8 mouse cellular contexts compared by ENCODE assay signal in the genomic region with DNA sequence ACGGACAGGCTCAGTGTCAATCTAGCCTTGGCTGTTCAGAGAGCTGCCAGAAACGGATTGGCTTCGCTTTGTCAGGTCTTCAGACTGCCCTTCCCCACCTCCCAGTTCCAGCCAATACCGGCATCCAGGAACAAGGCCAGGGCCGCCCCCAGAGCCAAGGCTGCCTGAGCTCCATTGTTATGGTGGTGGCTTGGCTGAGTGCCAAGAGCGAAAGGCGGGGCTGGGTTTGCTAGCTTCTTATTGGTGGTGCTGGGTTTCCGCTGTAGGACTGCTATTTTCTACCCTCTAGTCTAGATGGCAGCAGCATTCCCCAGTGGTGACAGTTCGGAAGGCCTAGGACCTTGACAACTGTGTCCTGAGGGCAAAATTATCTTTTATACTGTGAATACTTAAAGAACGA. TPM values are rescaled to one million over a fixed set of nuclear protein-coding genes. Genes with fewer than 3 reads are reported as not detected.
DNase-seq lines count a peak whose midpoint lies in the region; ATAC-seq and TF ChIP-seq lines count a peak whose summit lies in the region.

Gstm7 (minus strand) TSS at position 148 of the 400 bp plus-strand sequence.

- no peak within 1 kb of the TSS for H3K9ac ChIP-seq in ES-E14 (ENCODE audit: insufficient read depth, low read depth, low read length, poor library complexity, severe bottlenecking)
- H3K9ac ChIP-seq in forebrain, postnatal 0 days, result peak within 1 kb of the TSS; percentile 36
- H3K9ac ChIP-seq in neural tube, embryonic 15.5 days (replicated peaks), result no peak within 1 kb of the TSS

- H3K9me3 ChIP-seq in ES-E14 (ENCODE audit: control insufficient read depth, insufficient read depth, low read depth, low read length), result no peaks in the 10 kb centered on the region
- no peaks in the 10 kb centered on the region for H3K9me3 ChIP-seq in forebrain, postnatal 0 days (ENCODE audit: low read length)
- no peaks in the 10 kb centered on the region for H3K9me3 ChIP-seq in neural tube, embryonic 15.5 days (replicated peaks)

- DNase-seq in ES-E14 (ENCODE audit: low read depth, low spot score), result peak; percentile 99
- peak; percentile 90 to 94 for DNase-seq in cerebellum, adult 2 months
- peak; percentile 95 for DNase-seq in forebrain, postnatal 0 days
- DNase-seq in heart, postnatal 36 days, result peak; percentile 96 to 97
- peak; percentile 98 to 99 for DNase-seq in layer of hippocampus, adult 18-20 months (ENCODE audit: low spot score in 2 of 2)
- peak; percentile 97 to 99 for DNase-seq in lung, adult 18-20 months
- DNase-seq in testis, postnatal 10 days (ENCODE audit: low spot score), result peak; percentile 98

- H3K4me1 ChIP-seq in ES-E14 (ENCODE audit: control insufficient read depth in 2 of 2, insufficient read depth in 2 of 2, low read length in 2 of 2, poor library complexity in 1 of 2), result peaks cover 3 to 4% of the 10 kb centered on the region in 2 experiments; a peak in 2 of 4 replicates
- H3K4me1 ChIP-seq in cerebellum, adult 2 months (ENCODE audit: control insufficient read depth, insufficient read depth, low read length), result 0 out of 2 replicates have a peak, but pooled peaks cover 5% of the 10 kb centered on the region
- no peaks in the 10 kb centered on the region; the same call in 1 of the 2 replicates for H3K4me1 ChIP-seq in forebrain, postnatal 0 days (ENCODE audit: insufficient read depth)
- peaks cover 31% of the 10 kb centered on the region for H3K4me1 ChIP-seq in neural tube, embryonic 15.5 days

- H3K4me3 ChIP-seq in ES-E14 (ENCODE audit: insufficient read depth in 1 of 2, low read depth in 1 of 2, low read length in 2 of 2, poor library complexity in 1 of 2, severe bottlenecking in 1 of 2), result peak within 1 kb of the TSS in 1 of 2 experiments; percentile 32; a peak in 3 of 4 replicates
- peak within 1 kb of the TSS; percentile 48 for H3K4me3 ChIP-seq in cerebellum, adult 2 months (replicated peaks; ENCODE audit: insufficient read depth, low read depth, low read length)
- peak within 1 kb of the TSS; percentile 26 for H3K4me3 ChIP-seq in forebrain, postnatal 0 days (ENCODE audit: low read depth, low read length)
- peak within 1 kb of the TSS; percentile 27 for H3K4me3 ChIP-seq in neural tube, embryonic 15.5 days (replicated peaks)

- peak within 1 kb of the TSS; percentile 44 for H3K4me2 ChIP-seq in forebrain, postnatal 0 days (ENCODE audit: low read depth)
- peak within 1 kb of the TSS; percentile 46 for H3K4me2 ChIP-seq in neural tube, embryonic 15.5 days

- 7% methylated on average over 10 of the region's 10 CpGs for WGBS in cerebellum, adult 2 months
- WGBS in forebrain, postnatal 0 days, result 4% methylated on average over 10 of the region's 10 CpGs
- WGBS in neural tube, embryonic 15.5 days, result 3% methylated on average over 10 of the region's 10 CpGs

- no peaks in the 10 kb centered on the region for H3K27me3 ChIP-seq in cerebellum, adult 2 months (ENCODE audit: control insufficient read depth, insufficient read depth, low read length)
- H3K27me3 ChIP-seq in forebrain, postnatal 0 days (ENCODE audit: insufficient read depth, low read length), result no peaks in the 10 kb centered on the region
- 0 out of 2 replicates have a peak, but pooled peaks cover 3% of the 10 kb centered on the region for H3K27me3 ChIP-seq in neural tube, embryonic 15.5 days (replicated peaks)

- peak; percentile 5; the same call in 1 of the 2 replicates for TF ChIP-seq CTCF in cerebellum, adult 2 months (IDR thresholded peaks at IDR 0.05; ENCODE audit: borderline replicate concordance, insufficient read depth, low read depth, low read length)
- peak; percentile 48 for TF ChIP-seq CTCF in forebrain, postnatal 0 days (IDR thresholded peaks at IDR 0.05; ENCODE audit: low read depth)

- TF ChIP-seq POLR2A in cerebellum, adult 2 months (IDR thresholded peaks at IDR 0.05; ENCODE audit: borderline replicate concordance, insufficient read depth, low read length), result no peak

- H3K36me3 ChIP-seq in ES-E14 (ENCODE audit: control insufficient read depth, insufficient read depth, low read length, poor library complexity, severe bottlenecking), result no peaks in the 10 kb centered on the region
- H3K36me3 ChIP-seq in forebrain, postnatal 0 days (ENCODE audit: insufficient read depth), result no peaks in the 10 kb centered on the region
- H3K36me3 ChIP-seq in neural tube, embryonic 15.5 days, result no peaks in the 10 kb centered on the region

- in situ Hi-C loops in ES-E14 (cut with MboI; ENCODE audit: low sequenced_read_pairs in 2 of 2, unreplicated experiment in 2 of 2), result no loop called here

- no peak within 1 kb of the TSS for H3K27ac ChIP-seq in ES-E14 (ENCODE audit: insufficient read depth, low read depth, low read length, poor library complexity, severe bottlenecking)
- peak within 1 kb of the TSS; percentile 8; the same call in 1 of the 2 replicates for H3K27ac ChIP-seq in cerebellum, adult 2 months (ENCODE audit: insufficient read depth, low read length)
- H3K27ac ChIP-seq in forebrain, postnatal 0 days (ENCODE audit: low read depth, low read length), result peak within 1 kb of the TSS; percentile 67
- H3K27ac ChIP-seq in neural tube, embryonic 15.5 days (replicated peaks), result peak within 1 kb of the TSS; percentile 72

- peak; percentile 95 for ATAC-seq in forebrain, postnatal 0 days
- peak; percentile 94 for ATAC-seq in neural tube, embryonic 15.5 days (ENCODE audit: low FRiP score)

- intact Hi-C loops in heart, postnatal 36 days (cut with DNase I), result no loop called here

TF ChIP-seq in ES-E14, 5 proteins besides CTCF, POLR2A, EP300 and RAD21:
- TF ChIP-seq MAFK (IDR thresholded peaks at IDR 0.05; ENCODE audit: insufficient read depth, low read depth, low read length) (no peak), HCFC1 (IDR thresholded peaks at IDR 0.05; ENCODE audit: borderline replicate concordance, insufficient read depth, low read length) (no peak), ZNF384 (IDR thresholded peaks at IDR 0.05; ENCODE audit: low read depth, low read length) (no peak), ZC3H11A (IDR thresholded peaks at IDR 0.05; ENCODE audit: borderline replicate concordance, low read depth, low read length) (no peak), CHD2 (IDR thresholded peaks at IDR 0.05; ENCODE audit: low read depth, low read length) (no peak)

RNA-seq across cellular contexts. Expression of gene Gstm7, which starts in this region (rescaled TPM):
- 1.2 and 1.6 TPM in 2 replicates for total RNA-seq in ES-E14 (2012; rRNA removed)
- 45.9 and 53.9 TPM in 2 replicates for polyA plus RNA-seq in cerebellum, adult 2 months (2012; rRNA removed)
- total RNA-seq in forebrain, postnatal 0 days (2014; rRNA removed), result 32.2 and 38.9 TPM in 2 replicates
- polyA plus RNA-seq in forebrain, postnatal 0 days (2015; fragmentation: Nextera tagmentation; extraction: Ambion mirVana), result 42.4 and 44.8 TPM in 2 replicates
- 10 to 100 TPM; 71.7 to 74.3 TPM for total RNA-seq in heart, postnatal 36 days (2021)
- 100 to 1,000 TPM; 171 to 187 TPM for total RNA-seq in layer of hippocampus, adult 18-20 months (2021)
- polyA plus RNA-seq in neural tube, embryonic 15.5 days (2015; fragmentation: Nextera tagmentation; extraction: Ambion mirVana), result 42.2 and 50.6 TPM in 2 replicates

Comparison
In these comparisons a context has a peak if more than half of its experiments do, and no peak if none do; other contexts are left out.
1. RNA of gene Gstm7 (total RNA-seq): 171 to 187 TPM in layer of hippocampus, adult 18-20 months, 71.7 to 74.3 TPM in heart, postnatal 36 days and 32.2 to 38.9 TPM in forebrain, postnatal 0 days; 1.2 to 1.6 TPM in ES-E14; every median in the first group is over 10 times any median in the second.
2. Peak in every context shown above with its lines, with median percentiles within 50 percentile points of each other: DNase-seq.